Mouse (Mus musculus) liver, adult (tissue): ENCODE measurements around the gene Rxfp3.

Experiments
- GATA4 ChIP-seq: IDR thresholded peaks from 2 replicates; pipeline ENCODE4 v1.6.1; 2014; ENCODE audit warnings: mild to moderate bottlenecking, low read length; ENCODE audit not compliant: insufficient replicate concordance

Rxfp3 gene

GRCm38 (mm10) chr15:11042828-11043227 is 5.0 kb upstream of the Rxfp3 start:
- TF ChIP-seq GATA4, result no peak

DNA sequence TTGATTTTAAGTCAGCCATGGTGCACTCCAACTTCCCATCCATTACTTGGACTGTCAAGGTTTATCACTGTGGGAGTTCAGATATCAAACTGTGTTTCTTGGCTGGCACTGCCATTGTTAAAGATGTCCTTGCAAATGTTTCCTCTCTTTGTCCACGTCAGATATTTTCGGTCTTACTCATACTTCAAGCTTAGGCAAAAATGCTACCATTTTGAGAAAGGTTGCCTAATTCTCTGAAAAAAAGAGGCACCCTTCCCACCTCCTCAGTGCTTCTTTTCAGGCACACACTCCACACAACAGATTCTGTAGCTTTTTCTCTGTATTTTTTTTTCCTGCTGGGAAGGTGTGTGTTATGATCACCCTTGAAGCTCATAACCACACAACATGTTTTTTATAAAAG is 3.4 kb upstream of the Rxfp3 start:
- TF ChIP-seq GATA4, result no peak

DNA sequence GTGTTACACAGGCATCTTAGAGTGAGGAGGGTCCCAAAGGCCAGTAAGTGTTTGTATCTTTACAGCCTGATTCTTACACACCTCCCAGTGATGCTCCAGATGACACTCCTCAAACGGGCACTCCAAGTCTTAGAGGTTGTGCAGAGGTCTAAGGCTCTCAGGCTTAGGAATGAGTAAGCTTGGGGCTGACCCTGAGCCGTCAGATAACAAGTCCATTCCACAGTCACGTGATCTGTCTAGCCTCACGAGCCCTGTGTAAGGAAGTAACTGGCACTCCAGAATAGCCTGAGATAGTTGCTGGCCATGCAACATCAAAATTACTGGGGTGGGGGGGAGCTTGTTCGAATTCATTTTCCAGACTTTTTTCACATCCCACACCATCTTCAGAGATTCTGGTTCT is 2.3 kb upstream of the Rxfp3 start:
- no peak for TF ChIP-seq GATA4

GRCm38 (mm10) chr15:11038476-11038875 is 685 bp upstream of the Rxfp3 start:
- TF ChIP-seq GATA4, result no peak

GRCm38 (mm10) chr15:11037376-11037695 is 455 bp downstream of the Rxfp3 start:
- TF ChIP-seq GATA4, result no peak

- no peak for TF ChIP-seq GATA4
These were observed 1.0 kb downstream of the Rxfp3 start for GRCm38 (mm10) chr15:11036535-11037375.

- TF ChIP-seq GATA4, result no peak
These were observed 1.8 kb downstream of the Rxfp3 start for GRCm38 (mm10) chr15:11035947-11036474.

DNA sequence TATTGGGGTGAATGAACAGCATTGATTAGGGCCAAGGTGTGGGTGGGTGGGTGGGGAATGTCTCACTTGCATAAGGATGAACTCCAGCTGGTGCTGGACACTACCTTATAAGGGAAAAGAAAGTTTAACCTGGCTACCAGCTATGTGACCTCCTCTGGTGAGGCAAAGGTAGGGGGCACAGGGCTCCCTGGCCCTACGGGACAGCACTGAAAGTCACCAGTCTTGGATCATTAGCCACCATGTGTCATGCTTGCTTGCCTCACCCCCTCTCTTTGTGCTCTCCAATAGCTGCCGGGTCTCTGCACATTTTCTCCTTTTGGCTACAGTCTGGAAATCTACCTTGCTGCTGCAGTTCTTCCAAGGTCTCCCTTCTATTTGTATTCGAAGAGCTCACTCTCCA is 7.6 kb downstream of the Rxfp3 start:
- no peak for TF ChIP-seq GATA4

DNA sequence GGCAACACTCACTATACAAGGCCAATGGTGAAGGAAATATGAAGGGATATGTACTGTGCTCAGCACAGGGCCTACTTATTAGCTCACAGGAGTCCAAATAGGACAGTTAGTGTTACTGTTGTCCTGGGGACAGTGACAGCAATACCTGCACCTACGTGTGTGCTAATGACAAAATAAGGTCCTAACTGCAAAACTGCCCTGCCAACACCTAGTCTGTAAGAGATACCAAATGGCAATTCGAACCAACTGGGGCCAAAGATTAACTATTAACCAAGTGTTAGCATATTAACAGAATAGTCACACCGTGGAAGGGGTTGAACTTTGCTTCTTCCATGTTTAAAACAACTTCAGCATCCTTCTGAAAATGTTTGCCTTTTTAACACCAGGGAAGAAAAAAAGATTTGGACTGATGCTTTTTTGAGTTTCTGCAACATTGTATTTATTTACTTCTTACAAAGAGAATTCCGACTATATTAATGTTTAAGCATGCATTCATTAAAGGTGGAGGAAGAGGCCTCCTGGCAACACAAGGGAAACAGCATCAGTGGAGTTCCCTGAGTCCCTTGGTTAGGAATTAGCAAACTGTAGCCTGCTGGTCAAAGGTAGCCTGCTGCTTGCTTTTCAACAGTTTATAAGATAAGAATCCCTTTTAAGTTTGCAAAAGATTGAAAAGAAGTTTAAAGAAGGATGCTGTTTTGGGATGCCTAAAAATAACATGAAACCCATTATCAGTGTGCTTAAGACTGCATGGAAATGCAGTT is 10.8 kb downstream of the Rxfp3 start:
- no peak for TF ChIP-seq GATA4

GRCm38 (mm10) chr15:11014931-11015330 is 22.9 kb downstream of the Rxfp3 start:
- TF ChIP-seq GATA4, result no peak

DNA sequence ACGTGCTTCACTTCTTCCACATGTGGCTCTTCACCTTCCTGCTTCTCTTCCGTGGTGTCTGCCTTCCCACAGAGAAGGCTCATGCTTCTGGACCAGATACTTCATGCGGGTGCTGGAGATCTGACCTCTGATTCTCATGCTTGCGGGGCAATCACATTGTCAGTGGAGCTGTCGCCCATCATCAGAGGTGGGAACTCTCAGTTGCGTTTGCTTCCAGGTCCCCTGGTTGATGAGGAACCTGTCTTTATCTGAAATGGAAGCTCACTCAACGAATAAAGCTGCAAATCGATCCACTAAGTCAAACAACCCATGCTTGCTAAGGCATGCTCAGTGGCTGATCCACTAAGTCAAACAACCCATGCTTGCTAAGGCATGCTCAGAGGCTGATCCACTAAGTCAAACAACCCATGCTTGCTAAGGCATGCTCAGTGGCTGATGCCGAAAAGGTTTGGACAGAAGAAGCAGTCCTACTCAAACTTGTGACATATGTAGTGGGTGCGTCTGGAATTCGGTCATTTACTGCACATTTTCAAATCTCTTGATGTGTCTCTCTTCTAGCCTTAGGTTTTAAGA is 26.7 kb downstream of the Rxfp3 start:
- no peak for TF ChIP-seq GATA4

GRCm38 (mm10) chr15:11008756-11009155 is 29.0 kb downstream of the Rxfp3 start:
- no peak for TF ChIP-seq GATA4

DNA sequence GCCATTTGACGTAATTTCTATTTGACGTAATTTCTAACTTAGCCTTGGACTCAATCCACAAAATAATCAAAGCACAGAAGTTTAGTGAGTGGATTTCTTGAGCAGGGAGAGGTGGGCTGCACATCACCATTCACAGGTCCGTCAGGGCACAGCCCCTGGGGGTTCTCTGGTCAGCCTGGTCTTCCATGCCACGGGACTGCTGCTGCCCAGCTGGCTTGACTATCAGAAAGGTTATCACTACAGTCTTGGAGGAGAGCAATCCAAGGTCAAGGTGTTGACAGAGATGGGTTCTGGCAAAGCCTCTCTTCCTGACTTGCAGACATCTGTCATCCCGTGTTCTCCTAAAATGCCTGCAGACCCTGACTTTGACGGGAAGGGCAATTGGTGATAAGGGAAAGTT is 33.1 kb downstream of the Rxfp3 start:
- TF ChIP-seq GATA4, result no peak

- no peak for TF ChIP-seq GATA4
These were observed 34.0 kb downstream of the Rxfp3 start for GRCm38 (mm10) chr15:11003791-11004190.

- no peak for TF ChIP-seq GATA4
These were observed 37.4 kb downstream of the Rxfp3 start, which contains the start of gene Slc45a2 for GRCm38 (mm10) chr15:11000421-11000820. Gene Slc45a2, plus strand, starts transcription at chr15:11000721.

DNA sequence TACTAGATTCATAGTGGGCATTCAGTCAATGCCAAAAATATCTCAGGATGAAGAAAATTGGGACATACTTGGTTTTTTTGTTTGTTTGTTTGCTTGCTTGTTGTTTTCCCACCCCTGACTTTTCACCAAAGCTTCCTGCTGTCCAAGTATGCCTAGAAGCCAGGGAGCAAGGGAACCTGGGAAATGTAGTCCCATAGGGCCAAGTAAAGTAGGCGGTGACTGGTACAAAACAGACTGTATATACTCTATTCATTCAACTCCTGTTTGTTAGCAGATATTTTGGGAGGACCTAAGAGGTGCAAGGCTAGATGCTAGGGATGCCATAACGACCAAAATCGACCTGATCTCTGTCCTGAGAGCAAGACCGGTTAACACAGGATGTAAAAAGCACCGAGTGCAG is 38.0 kb downstream of the Rxfp3 start:
- TF ChIP-seq GATA4, result no peak
